Mouse (Mus musculus) CH12.LX (cell line): ENCODE data around the gene Notch3. TPM values are rescaled to one million over a fixed set of nuclear protein-coding genes. Genes with fewer than 3 reads are reported as not detected.

Experiments used
- DNase-seq: peaks from one replicate; pipeline ENCODE4 v3.0.0-alpha.2; 2013; ENCODE audit errors: extremely low read depth
- H3K27ac ChIP-seq: 2 replicates; pipeline ENCODE4 v1.5.1; 2012; ENCODE audit warnings: low read depth, mild to moderate bottlenecking, control low read depth, moderate library complexity; ENCODE audit not compliant: insufficient read depth
- H3K27me3 ChIP-seq: replicated peaks from 2 replicates; pipeline ENCODE3; 2012; ENCODE audit warnings: inconsistent platforms
- H3K36me3 ChIP-seq, 2 experiments: replicated peaks in 1 of 2; 2 replicates each; pipeline versions ENCODE3 to v1.6.1; 2012; ENCODE audit warnings: inconsistent platforms in 1 of 2, low read length in 1 of 2, mild to moderate bottlenecking in 1 of 2, mixed read lengths in 1 of 2, moderate library complexity in 1 of 2; ENCODE audit not compliant: control insufficient read depth in 1 of 2, insufficient read depth in 1 of 2
- H3K4me1 ChIP-seq, 2 experiments: 2 replicates each; pipeline ENCODE4 v1.6.1; 2012; ENCODE audit warnings: inconsistent platforms in 1 of 2, moderate library complexity in 1 of 2; ENCODE audit not compliant: insufficient read depth in 2 of 2, control insufficient read depth in 1 of 2
- H3K4me2 ChIP-seq: 2 replicates; pipeline ENCODE4 v1.6.1; 2012; ENCODE audit warnings: low read depth, mild to moderate bottlenecking, control low read depth; ENCODE audit not compliant: poor library complexity, insufficient read depth, severe bottlenecking
- H3K4me3 ChIP-seq, 3 experiments: fragments of 150-350 bp in 1 of 3; sonication (generic) in 1 of 3; replicated peaks in 1 of 3; 2 replicates each; pipeline versions ENCODE3 to v1.5.1; 2011 to 2012; ENCODE audit warnings: low read depth in 2 of 3, low read length in 2 of 3, mild to moderate bottlenecking in 2 of 3, moderate library complexity in 2 of 3, control low read depth in 1 of 3, improper control_type of control experiment in 1 of 3, inconsistent platforms in 1 of 3, mixed read lengths in 1 of 3; ENCODE audit not compliant: poor library complexity in 1 of 3
- H3K79me2 ChIP-seq: replicated peaks from 2 replicates; pipeline ENCODE4 v1.6.1; 2012; ENCODE audit warnings: mild to moderate bottlenecking, moderate library complexity; ENCODE audit not compliant: control insufficient read depth, poor library complexity, insufficient read depth, severe bottlenecking; ENCODE audit errors: extremely low read depth
- H3K9ac ChIP-seq: 2 replicates; pipeline ENCODE4 v1.6.1; 2012; ENCODE audit warnings: low read depth, mild to moderate bottlenecking, control low read depth, moderate library complexity; ENCODE audit not compliant: insufficient read depth
- H3K9me3 ChIP-seq: replicated peaks from 2 replicates; pipeline ENCODE3; 2012; ENCODE audit warnings: low read length, inconsistent platforms, mixed read lengths
- CHD1 ChIP-seq: IDR thresholded peaks from 2 replicates; pipeline ENCODE4 v1.6.1; 2012; ENCODE audit warnings: low read depth, low read length, improper control_type of control experiment, inconsistent platforms
- E2F4 ChIP-seq: IDR thresholded peaks from 2 replicates; pipeline ENCODE4 v1.6.1; 2011; ENCODE audit warnings: low read depth, low read length, improper control_type of control experiment; ENCODE audit not compliant: insufficient replicate concordance
- ELF1 ChIP-seq: IDR thresholded peaks from 2 replicates; pipeline ENCODE4 v1.6.1; 2014; ENCODE audit warnings: low read depth, mild to moderate bottlenecking, inconsistent platforms, low read length, improper control_type of control experiment
- JUN ChIP-seq: IDR thresholded peaks from 2 replicates; pipeline ENCODE4 v1.6.1; 2011; ENCODE audit warnings: low read depth, mild to moderate bottlenecking, low read length, improper control_type of control experiment, moderate library complexity; ENCODE audit not compliant: insufficient read depth
- JUND ChIP-seq: conservative IDR thresholded peaks from 2 replicates; pipeline ENCODE4 v1.6.1; 2011; ENCODE audit warnings: low read depth, low read length, improper control_type of control experiment
- MAFK ChIP-seq: IDR thresholded peaks from 2 replicates; pipeline ENCODE4 v1.6.1; 2011; ENCODE audit warnings: low read length, improper control_type of control experiment; ENCODE audit not compliant: insufficient replicate concordance
- MAZ ChIP-seq: IDR thresholded peaks from 2 replicates; pipeline ENCODE4 v1.6.1; 2012; ENCODE audit warnings: low read depth, mild to moderate bottlenecking, inconsistent platforms, low read length, improper control_type of control experiment, moderate library complexity
- MEF2A ChIP-seq: IDR thresholded peaks from 2 replicates; pipeline ENCODE4 v1.6.1; 2014; ENCODE audit warnings: low read depth, mild to moderate bottlenecking, inconsistent platforms, low read length, improper control_type of control experiment, borderline replicate concordance
- MXI1 ChIP-seq: IDR thresholded peaks from 2 replicates; pipeline ENCODE4 v1.6.1; 2011; ENCODE audit warnings: mild to moderate bottlenecking, low read depth, low read length, improper control_type of control experiment
- MYC ChIP-seq: IDR thresholded peaks from 2 replicates; pipeline ENCODE4 v1.6.1; 2011; ENCODE audit warnings: low read depth, mild to moderate bottlenecking, improper control_type of control experiment, low read length
- NELFE ChIP-seq: IDR thresholded peaks from 2 replicates; pipeline ENCODE4 v1.6.1; 2011; ENCODE audit warnings: low read depth, low read length, improper control_type of control experiment
- POLR2AphosphoS2 ChIP-seq: IDR thresholded peaks from 2 replicates; pipeline ENCODE4 v1.6.1; 2011; ENCODE audit warnings: low read depth, low read length, improper control_type of control experiment
- RAD21 ChIP-seq: IDR thresholded peaks from 2 replicates; pipeline ENCODE4 v1.6.1; 2011; ENCODE audit warnings: low read depth, mild to moderate bottlenecking, low read length, improper control_type of control experiment, moderate library complexity
- SMC3 ChIP-seq: IDR thresholded peaks from 2 replicates; pipeline ENCODE4 v1.6.1; 2011; ENCODE audit warnings: low read depth, low read length, improper control_type of control experiment
- UBTF ChIP-seq: IDR thresholded peaks from 2 replicates; pipeline ENCODE4 v1.6.1; 2012; ENCODE audit warnings: low read depth, mild to moderate bottlenecking, inconsistent platforms, low read length, improper control_type of control experiment, moderate library complexity
- ZC3H11A ChIP-seq: IDR thresholded peaks from 2 replicates; pipeline ENCODE4 v1.6.1; 2012; ENCODE audit warnings: low read depth, mild to moderate bottlenecking, inconsistent platforms, low read length, improper control_type of control experiment
- ZKSCAN1 ChIP-seq: IDR thresholded peaks from 2 replicates; pipeline ENCODE4 v1.6.1; 2012; ENCODE audit warnings: low read depth, inconsistent platforms, low read length, improper control_type of control experiment, borderline replicate concordance
- ZMIZ1 ChIP-seq: IDR thresholded peaks from 2 replicates; pipeline ENCODE4 v1.6.1; 2012; ENCODE audit warnings: low read depth, mild to moderate bottlenecking, inconsistent platforms, low read length, improper control_type of control experiment
- dilution Hi-C: fragments of 300-500 bp; cut with MboI; formaldehyde crosslinking; loops from 2 replicates; pipeline ENCODE4 v1.14.3; 2020; ENCODE audit warnings: low sequenced_read_pairs; ENCODE audit not compliant: extremely low pct_unique_long_range_greater_than_20kb, extremely low pct_ligation_motif_present
- in situ Hi-C: fragments of 300-500 bp; cut with MboI; formaldehyde crosslinking; loops from 3 replicates; pipeline ENCODE4 v1.14.3; 2019; ENCODE audit warnings: low sequenced_read_pairs, low pct_ligation_motif_present, low pct_unique_long_range_greater_than_20kb, mixed read lengths
- polyA plus RNA-seq: library from polyadenylated mRNA; unstranded; fragments of >175 nt; gene quantifications from 2 replicates; pipeline ENCODE4 v1.2.1, GENCODE M21; 2012; ENCODE audit warnings: low read depth; ENCODE audit not compliant: insufficient read length
- total RNA-seq, 2 experiments: library from RNA; depleted of rRNA; stranded (reverse); fragments of 300-350 nt in 1 of 2; fragments of >200 nt in 1 of 2; gene quantifications; 2 replicates each; pipeline ENCODE4 v1.2.3; 2012 to 2014

Notch3 gene
- total and polyA plus RNA-seq, 3 experiments: 0.17 TPM; not detected in 2

- TF ChIP-seq CHD1 (no peak), NELFE (no peak), JUND (no peak)
Measured at GRCm38 (mm10) chr17:32142907-32143854, 23.5 kb downstream of the Notch3 start (continued).

- in situ Hi-C loops: loop anchor here (10.0 to 25.0 kb wide), 2 partner anchors 63 to 345 kb away; no protein-coding TSS in a partner anchor
- no peak overlapping the region for H3K27ac ChIP-seq
- H3K36me3 ChIP-seq: no peaks in the 10 kb centered on the region
- H3K4me1 ChIP-seq: peaks cover 2 to 14% of the 10 kb centered on the region in 2 experiments; a peak in 2 of 4 replicates
- dilution Hi-C loops: no loop called here
- no peak overlapping the region for H3K4me3 ChIP-seq
- no peak overlapping the region for H3K4me2 ChIP-seq
- no peak overlapping the region for H3K9ac ChIP-seq
- no peaks in the 10 kb centered on the region for H3K79me2 ChIP-seq
- DNase-seq: no peak
- no peaks in the 10 kb centered on the region for H3K9me3 ChIP-seq
- H3K27me3 ChIP-seq: peaks cover 41% of the 10 kb centered on the region
- TF ChIP-seq JUN (no peak), ELF1 (no peak), MEF2A (no peak), JUND (no peak), RAD21 (no peak), MAZ (no peak), E2F4 (no peak), MAFK (no peak), UBTF (no peak), MXI1 (no peak), POLR2AphosphoS2 (no peak)
Measured at GRCm38 (mm10) chr17:32142234-32142633, 24.4 kb downstream of the Notch3 start.

DNA sequence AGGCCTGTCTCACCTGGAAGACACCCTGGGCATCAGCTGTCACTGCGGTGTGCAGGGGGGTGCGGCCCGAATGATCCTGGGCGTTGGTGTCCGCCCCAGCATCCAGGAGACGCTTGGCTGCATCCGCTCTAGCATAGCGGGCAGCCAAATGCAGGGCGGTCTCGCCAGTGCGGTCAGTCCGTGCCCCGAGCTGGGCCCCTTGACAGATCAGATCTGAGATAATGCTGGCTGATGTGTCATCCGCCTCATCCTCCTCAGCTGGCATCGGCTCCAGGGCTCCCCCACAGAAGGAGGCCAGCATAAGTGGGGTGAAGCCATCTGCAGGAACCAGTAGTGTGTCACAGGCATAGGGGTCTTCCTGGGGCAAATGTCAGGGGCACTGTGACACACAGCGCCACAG, 33.3 kb downstream of the Notch3 start:
- no peaks in the 10 kb centered on the region for H3K9me3 ChIP-seq
- no peak overlapping the region for H3K4me2 ChIP-seq
- TF ChIP-seq ZKSCAN1 (no peak), SMC3 (no peak), ZMIZ1 (no peak), MYC (no peak), MXI1 (no peak), ZC3H11A (no peak)
- H3K27ac ChIP-seq: no peak overlapping the region
- dilution Hi-C loops (no loop called here), in situ Hi-C loops (loop anchor here (25.0 kb wide), 1 partner anchor 354 kb away; no protein-coding TSS in a partner anchor)
- no peak overlapping the region for H3K9ac ChIP-seq
- H3K27me3 ChIP-seq: peaks cover 11% of the 10 kb centered on the region
- no peaks in the 10 kb centered on the region for H3K36me3 ChIP-seq
- H3K4me3 ChIP-seq: no peak overlapping the region
- DNase-seq: no peak
- H3K79me2 ChIP-seq: no peaks in the 10 kb centered on the region
- peaks cover 0 to 17% of the 10 kb centered on the region in 2 experiments; a peak in 2 of 4 replicates for H3K4me1 ChIP-seq
